Mouse (Mus musculus): Measurements from ENCODE around the gene Fcho1.
"Not testable (repeated sequence)": the region's sequence is repeated elsewhere in the genome, so short reads cannot be mapped to it uniquely, and the experiment has no call there.

The Fcho1 gene

GRCm38 (mm10) chr8:71718252-71718651, 7.3 kb downstream of the Fcho1 start:
- DNase-seq (ENCODE audit: low spot score in 2 of 2): no peak

- DNase-seq (ENCODE audit: low spot score in 2 of 2): no peak
These were observed 8.4 kb downstream of the Fcho1 start for GRCm38 (mm10) chr8:71717096-71717495.

GRCm38 (mm10) chr8:71716561-71717053, 8.9 kb downstream of the Fcho1 start:
- DNase-seq (ENCODE audit: low spot score in 2 of 2): no peak

DNA sequence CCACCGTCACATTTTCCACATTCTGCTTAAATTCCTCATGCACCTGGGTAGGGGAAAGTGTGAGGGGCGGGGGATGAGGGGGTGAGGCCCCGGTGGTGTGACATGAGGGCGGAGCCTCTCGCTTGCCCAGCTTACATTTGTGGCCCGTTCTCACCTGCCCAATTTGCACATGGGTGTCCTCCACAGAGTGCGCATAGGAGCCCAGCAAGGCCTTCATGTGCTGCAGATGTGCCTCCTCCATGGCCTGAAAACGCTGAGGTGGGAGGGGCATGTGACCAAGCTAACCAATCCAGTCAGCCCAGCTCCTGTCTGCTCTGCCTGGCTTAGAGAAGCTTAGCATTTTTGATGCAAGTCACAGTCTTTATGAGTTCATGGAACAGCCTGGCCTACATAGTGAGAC, 10.0 kb downstream of the Fcho1 start:
- DNase-seq (ENCODE audit: low spot score in 2 of 2): no peak

GRCm38 (mm10) chr8:71711574-71711973, 13.9 kb downstream of the Fcho1 start:
- DNase-seq (ENCODE audit: low spot score in 2 of 2): no peak

- peak; percentile 89 to 92 for DNase-seq (ENCODE audit: low spot score in 2 of 2)
These were observed 15.6 kb downstream of the Fcho1 start for GRCm38 (mm10) chr8:71709800-71710446.

GRCm38 (mm10) chr8:71709134-71709799, 16.2 kb downstream of the Fcho1 start:
- DNase-seq (ENCODE audit: low spot score in 2 of 2): no peak

GRCm38 (mm10) chr8:71707874-71708273, 17.6 kb downstream of the Fcho1 start:
- DNase-seq (ENCODE audit: low spot score in 2 of 2): peak in 1 of 2 experiments; percentile 67

GRCm38 (mm10) chr8:71703400-71703799, 22.1 kb downstream of the Fcho1 start:
- DNase-seq (ENCODE audit: low spot score in 2 of 2): not testable (repeated sequence)

DNA sequence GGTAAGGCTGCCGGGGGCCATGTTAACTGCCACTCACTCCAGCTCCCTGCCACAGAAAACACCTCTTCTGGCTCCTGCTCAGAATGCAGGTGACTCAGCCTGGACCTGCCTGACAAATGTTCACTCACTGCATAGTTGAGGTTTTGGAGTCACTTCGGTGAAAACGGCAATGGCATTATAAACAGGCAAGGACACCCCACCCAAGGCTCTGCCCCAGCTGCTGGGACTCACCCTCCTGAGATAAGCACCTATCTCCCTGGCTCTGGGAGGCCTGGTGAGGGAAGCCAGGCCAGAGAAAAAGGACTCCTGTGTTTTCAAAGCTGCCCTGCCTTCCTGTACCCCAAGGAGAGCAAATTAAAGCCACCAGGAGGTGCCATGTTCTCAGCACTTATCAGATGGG, 22.6 kb downstream of the Fcho1 start:
- DNase-seq (ENCODE audit: low spot score in 2 of 2): no peak

GRCm38 (mm10) chr8:71702087-71702432, 23.5 kb downstream of the Fcho1 start:
- DNase-seq (ENCODE audit: low spot score in 2 of 2): no peak

GRCm38 (mm10) chr8:71701414-71702086, 24.0 kb downstream of the Fcho1 start, which contains the start of gene B3gnt3:
TSS of gene B3gnt3 (minus strand) at chr8:71701789.
- DNase-seq (ENCODE audit: low spot score in 2 of 2): no peak

DNA sequence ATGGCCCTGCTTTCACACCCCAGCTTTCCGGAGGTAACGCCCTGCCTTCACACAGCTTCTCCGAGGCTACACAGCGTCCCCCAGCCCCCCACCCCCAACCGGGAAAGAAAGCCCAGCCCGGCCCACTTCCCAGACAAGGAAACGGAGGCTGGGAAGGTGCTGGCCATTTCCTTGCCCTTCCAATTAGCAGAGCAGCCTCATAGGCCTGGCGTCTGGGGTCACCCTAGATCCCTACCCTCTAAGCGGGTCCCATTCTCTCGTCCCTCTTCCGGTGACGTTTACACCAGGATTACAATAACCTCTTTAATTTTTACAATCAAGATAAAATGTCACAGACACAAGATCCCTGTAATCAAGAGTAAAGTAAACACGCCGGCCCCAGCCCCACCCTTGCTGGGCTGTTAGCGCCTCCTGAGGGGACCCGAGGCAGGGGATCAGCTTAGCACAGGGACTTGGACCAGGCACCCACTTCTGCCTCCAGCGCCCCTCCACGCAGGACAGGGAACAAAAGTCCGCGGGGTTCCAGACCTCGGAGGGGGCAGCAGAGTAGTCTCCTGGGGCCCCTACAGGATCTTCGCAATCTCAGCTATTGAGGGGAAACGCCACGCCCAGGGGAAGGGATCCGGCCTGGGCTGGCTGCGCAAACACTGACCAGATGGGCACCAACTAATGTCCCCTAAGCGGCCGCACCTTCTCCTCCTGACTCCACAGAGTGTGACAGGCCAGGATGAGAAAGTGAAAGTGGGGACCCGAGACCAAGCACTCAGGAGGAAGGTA, 24.8 kb downstream of the Fcho1 start:
- DNase-seq (ENCODE audit: low spot score in 2 of 2): no peak

DNA sequence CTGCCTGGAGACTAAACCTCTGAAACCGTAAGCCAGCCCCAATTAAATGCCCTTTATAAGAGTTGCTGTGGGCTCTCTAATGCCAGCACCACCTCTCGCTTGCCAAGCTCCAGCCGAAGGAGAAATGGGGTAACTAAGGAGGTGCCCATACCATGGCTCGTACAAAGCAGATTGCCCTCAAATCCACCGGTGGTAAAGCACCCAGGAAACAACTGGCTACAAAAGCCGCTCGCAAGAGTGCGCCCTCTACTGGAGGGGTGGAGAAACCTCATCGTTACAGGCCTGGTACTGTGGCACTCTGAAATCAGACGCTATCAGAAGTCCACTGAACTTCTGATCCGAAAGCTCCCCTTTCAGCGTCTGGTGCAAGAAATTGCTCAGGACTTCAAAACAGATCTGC, 30.1 kb downstream of the Fcho1 start:
- DNase-seq (ENCODE audit: low spot score in 2 of 2): not testable (repeated sequence)

- DNase-seq (ENCODE audit: low spot score in 2 of 2): no peak
These were observed 32.1 kb downstream of the Fcho1 start for GRCm38 (mm10) chr8:71693166-71694041.

- DNase-seq (ENCODE audit: low spot score in 2 of 2): no peak
These were observed 33.0 kb downstream of the Fcho1 start for GRCm38 (mm10) chr8:71692509-71692908.

DNA sequence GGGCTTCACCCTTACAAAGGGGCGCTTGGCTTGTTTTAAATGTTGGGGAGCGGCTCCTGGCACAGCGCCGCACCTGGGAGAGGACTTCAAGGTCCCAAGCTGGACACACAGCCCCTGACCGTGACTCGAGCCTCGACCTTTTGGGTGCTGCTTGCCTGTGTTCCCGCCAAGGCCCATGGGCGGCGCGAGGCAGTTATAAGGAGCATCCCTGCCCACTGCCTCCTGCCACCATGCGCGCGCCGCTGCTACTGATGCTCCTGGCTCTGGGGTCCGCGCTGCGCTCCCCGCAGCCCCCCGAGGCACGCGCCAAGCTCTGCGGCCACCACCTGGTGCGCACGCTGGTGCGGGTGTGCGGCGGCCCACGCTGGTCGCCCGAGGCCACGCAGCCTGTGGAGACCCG, 36.5 kb downstream of the Fcho1 start, which contains the start of gene Insl3:
Gene Insl3, plus strand, starts transcription at position 187 of the 400 bp plus-strand sequence.
- DNase-seq (ENCODE audit: low spot score in 2 of 2): no peak

DNA sequence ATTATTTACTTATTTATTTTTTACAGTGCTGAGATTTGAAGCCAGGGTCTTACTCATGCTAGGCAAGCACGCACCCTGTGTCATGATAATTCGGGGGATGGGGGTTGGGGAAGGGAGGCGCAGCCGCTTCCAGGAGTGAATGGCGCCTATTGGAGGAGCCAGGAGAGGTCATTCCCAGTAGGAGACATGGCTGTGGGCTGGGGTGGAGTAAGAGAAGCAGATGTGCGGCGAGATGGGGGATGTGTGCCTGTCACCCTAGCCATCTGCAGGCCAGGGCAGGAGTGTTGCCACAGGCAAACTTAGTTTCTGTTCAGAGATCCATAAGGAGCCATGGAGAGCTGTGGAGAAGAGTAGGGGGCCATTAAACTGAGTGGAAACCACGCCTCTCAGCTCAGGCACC, 37.9 kb downstream of the Fcho1 start:
- DNase-seq (ENCODE audit: low spot score in 2 of 2): no peak

DNA sequence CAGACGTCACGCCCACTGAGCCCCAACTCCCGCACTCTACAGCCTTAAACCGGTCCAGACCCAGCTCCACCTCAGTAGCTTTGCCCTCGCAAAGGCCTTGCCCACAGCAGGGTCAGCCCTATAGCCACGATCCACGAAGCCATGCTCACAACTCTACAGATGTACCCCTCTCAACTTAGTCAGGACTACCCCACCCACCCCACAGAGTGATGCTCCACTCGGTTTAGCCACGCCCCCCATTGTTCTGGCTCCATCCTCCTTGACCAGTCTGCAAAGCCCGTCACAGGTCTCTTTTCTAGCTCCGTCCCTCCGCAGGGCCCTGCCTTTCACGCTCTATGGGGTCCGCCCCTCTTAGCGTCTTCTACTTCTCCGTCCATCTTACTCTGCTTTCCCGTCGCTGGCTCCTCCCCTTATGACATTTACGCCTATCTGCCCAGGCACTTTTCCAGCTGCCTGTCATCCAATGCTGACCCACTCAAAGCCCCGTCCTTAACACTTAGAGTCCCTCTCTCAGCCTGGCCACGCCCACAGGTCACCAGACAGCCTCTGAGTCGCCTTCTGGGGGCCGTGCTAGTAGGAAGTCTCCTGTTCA, 39.3 kb downstream of the Fcho1 start:
- DNase-seq (ENCODE audit: low spot score in 2 of 2): no peak

- no peak for DNase-seq (ENCODE audit: low spot score in 2 of 2)
These were observed 39.9 kb downstream of the Fcho1 start for GRCm38 (mm10) chr8:71685573-71685972.

DNA sequence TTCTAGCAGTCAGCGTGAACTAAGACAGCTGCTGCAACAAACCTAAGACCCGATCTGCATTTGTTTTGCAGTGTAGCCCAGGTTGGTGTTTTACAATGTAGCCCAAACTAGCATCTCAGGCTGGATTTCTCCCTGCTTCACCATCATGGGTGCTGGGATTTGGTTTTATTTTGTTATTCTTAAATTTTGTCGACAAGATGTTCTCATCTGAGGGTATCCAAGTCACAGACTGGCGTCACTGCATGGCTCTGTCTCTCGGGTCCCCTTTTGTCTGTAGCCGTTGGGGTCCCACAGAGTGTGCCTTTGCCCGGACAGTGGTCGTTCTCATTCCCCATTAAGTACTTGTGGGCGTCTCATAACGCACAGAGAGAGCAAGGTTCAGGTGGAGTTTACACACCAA, 40.8 kb downstream of the Fcho1 start:
- DNase-seq (ENCODE audit: low spot score in 2 of 2): no peak

Data from cerebellum, postnatal 4 days (tissue).